Mouse (Mus musculus) thymus, postnatal 4 days (tissue): ENCODE measurements at regions not wholly inside any gene's neighbourhood (a gene's known extent, or its start where the extent isn't known, plus 50 kb on each side); places are given as distances from the start of the nearest gene placed in this dataset.

Experiments
- DNase-seq: peaks from one replicate; pipeline ENCODE4 v3.0.0; 2021

- no peak for DNase-seq
Measured at GRCm38 (mm10) chr5:24237201-24237600, 72.4 kb downstream of the Nupl2 start.

DNA sequence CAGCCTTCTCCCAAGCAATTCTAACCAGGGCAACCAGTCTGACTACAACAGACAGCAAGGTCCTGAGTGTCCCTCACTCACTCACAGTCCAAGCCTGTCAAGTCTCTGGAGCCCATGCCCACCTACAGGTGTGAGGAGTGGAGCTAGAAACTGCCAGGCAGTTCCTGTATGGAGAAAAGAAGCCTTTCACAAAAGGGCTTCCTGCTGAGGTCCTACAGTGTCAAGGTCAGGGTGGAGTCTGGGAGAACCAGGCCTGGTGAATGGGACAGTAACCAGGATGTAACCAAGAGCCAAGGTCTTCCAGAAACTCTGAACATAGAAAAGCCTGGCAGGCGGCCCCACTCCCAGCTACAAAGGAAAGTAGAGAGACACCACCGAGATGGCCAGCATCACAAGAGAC, 74.2 kb downstream of the Nupl2 start:
- no peak for DNase-seq

DNA sequence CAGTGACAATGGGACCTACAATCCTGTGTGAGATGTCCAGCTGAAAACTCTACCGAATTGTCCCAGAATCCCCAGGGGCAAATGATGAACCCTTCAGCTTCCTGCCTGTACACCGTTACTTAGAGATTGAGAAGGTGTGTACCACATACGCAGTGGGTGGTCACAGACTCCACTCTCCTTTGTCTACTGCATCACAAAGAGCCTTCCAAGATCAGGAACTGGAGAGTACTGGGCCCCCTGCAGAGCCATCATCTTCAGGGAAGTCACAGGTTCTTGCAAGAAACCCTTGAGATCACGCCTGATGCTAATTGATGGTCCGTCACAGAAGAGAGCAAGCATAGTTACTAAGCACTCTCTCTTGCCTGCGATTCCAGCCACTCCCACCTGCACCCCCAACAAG, 79.4 kb downstream of the Nupl2 start:
- DNase-seq = no peak

DNA sequence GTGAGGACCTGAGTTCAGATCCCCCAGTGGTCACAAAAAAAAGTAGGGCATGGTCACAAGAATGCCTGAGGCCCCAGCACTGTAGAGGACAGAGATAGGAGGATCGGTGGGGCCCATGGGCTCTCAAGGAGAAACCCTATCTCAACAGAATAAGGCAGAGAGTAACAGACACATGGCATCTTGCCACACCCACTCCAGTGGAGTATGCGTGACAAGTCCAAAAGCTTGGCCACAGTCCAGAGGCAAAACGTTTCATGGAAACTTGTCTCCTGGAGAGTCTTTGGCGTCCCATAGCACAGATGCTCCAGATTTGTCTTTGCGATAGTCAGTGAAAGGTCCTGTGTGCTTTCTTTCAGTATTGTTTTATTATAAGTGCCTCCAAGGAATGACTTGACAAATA, 90.7 kb downstream of the Nupl2 start:
- no peak for DNase-seq

DNA sequence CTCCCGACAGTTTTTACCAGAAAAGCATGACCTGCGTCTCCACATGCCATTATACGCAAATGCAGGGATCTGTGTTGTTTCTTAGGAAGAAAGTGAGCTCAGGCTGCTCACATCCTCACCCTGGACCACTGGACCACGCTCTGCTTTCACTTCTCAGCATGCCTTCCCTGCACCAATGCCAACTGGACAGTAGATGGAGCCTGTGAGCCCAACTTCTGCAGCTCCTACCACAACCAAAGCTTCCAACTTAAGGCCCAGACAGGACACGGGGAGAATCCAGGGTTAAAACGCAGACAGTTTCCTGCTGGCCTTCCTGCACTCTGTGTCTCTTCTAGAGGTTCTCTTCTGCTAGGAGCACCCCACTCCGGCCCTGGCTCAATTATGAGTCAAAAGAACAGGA, 90.3 kb downstream of the Kcnh2 start:
- peak; percentile 66 for DNase-seq

DNA sequence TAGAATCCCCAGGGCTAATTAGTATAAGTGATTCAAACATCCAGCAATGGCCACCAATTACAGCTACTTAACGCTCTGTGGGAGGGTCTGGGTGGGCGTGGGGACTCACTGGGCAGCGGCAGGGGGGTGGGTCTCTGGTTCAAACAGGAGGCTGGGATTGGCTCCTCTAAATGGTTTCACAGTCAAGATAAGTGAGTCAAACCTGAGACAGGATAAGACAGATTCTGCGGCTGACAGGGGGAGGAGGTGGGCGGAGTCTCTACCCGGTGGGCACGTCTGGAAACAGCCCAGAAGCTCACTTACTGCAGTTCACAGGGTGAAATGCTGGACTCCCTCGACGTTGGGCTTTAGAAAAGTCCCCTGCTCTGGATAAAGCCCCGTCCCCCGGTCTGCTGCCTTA, 89.3 kb downstream of the Kcnh2 start:
- peak; percentile 53 for DNase-seq

GRCm38 (mm10) chr5:24264151-24264550, 87.3 kb downstream of the Kcnh2 start:
- DNase-seq = no peak

DNA sequence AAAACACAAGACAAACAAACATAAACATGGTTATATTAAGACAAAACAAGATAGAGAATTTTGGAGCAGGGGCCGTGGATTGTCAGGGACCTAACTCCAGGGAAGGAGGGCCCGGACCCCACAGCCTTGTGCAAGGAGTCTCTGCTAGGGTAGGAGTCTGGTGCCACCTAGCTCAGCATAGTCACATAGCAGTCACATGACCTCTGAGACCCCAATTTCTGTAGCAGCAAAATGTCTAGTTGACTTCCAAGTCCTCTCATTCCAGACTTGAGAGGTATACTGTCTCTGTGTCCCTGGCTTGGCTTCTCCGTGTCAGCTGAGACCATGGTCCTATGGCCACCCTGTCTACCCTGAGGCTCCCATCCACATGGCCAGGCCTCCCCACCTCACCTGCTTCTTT, 86.0 kb downstream of the Kcnh2 start:
- DNase-seq = no peak

- DNase-seq = peak; percentile 87
Measured at GRCm38 (mm10) chr5:24266344-24267295, 84.8 kb downstream of the Kcnh2 start.
